Mouse (Mus musculus) adrenal gland (tissue): Measurements from ENCODE around the gene Deup1.

Experiments
- intact Hi-C: fragments of 180-260 bp; cut with DNase I; formaldehyde crosslinking; loops from one replicate; pipeline ENCODE4 v1.15.1; 2025

Deup1 gene

DNA sequence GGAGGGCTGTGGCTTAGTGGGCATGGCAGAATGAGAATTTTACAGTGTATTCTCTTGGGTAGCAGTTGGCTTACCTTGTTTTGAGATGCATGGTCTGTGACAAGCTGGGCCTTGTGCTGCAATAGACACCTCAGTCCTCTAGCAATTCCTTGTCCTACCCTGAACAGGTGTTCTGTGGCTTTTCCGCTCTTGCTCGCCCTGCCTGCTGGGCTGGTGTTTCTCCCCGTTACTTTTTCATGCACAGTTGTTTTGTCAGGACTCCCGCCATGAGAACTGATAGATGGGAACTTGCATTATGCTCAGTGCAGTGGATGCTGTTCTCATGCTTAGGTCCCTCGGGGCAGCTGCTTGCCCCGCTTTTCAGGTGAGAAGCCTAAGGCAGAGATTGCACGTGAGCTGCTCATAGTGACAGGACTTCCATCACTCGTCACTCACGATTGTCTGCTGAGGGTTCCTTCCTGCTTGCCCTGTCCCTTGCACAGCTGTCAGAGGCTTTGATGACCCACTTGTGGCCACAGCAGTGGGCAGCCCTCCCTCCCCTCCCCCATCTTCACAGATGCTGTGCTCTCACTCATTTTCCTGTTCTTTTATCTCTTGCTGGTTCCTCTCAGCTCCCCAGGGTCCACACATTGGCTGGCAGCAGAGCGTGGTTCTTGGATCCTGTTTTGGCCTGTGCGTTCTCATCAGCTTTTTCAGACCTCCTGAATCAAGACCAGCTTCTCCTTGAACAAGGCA is 94.2 kb downstream of the Deup1 start:
- intact Hi-C loops, result no loop called here

GRCm38 (mm10) chr9:15531204-15531603 is 96.5 kb downstream of the Deup1 start:
- intact Hi-C loops, result no loop called here

DNA sequence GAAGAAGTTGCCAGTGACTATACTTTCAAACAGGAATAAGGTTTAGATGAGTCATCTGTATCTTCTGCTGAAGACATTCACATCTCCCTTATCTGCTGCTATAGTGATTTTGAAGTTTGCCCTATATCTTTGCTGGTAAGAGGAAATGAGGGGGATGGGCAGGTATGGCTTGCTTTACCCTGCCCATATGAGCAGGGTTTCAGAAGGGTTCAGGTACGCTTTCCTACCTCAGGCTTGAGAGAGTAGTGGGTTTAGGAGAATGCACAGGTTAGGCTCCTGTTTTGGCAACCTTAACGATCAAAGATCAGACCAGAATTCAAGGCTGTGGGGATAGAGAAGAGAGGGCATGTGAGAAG is 97.8 kb downstream of the Deup1 start:
- intact Hi-C loops, result no loop called here

- intact Hi-C loops, result no loop called here
Measured at GRCm38 (mm10) chr9:15529275-15529964, 98.3 kb downstream of the Deup1 start.

DNA sequence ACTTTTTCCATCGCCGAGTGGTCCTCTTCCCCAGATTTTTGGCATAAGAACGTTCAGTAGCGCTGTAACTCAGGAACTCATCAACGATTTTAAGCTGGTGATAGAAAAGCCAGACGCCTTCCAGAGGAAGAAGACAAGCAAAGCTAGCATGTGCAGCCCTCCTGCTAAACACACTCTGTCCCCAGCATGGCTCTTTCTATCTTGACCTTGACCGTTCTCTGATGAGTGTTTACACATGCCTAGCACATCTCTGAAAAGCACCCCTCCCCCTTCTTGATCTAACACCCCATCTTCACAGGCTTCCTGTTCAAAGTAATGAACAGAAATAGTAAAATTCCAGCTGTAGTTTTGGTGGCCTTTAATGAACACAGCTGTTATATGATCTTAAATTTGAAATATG is 99.4 kb downstream of the Deup1 start:
- intact Hi-C loops, result no loop called here

DNA sequence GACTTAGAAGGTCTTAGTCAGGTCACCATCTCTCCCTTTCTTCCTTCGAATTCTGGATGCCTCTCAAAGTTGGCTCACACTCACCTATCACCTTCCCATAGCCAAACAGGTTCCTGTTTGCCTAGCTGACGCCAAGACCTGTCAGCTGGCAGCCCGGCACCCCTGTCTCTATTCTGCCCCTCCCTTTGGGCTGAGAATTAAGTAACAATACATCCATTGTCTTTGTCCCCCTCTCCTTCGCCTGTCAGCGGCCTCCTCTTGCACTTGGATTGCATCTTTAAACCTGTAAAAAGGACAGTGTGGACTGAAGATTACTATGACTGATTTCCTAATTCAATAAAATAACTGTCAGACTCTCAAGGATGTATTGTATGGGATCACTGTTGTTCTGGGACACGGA is 99.9 kb downstream of the Deup1 start:
- intact Hi-C loops, result no loop called here

- intact Hi-C loops, result no loop called here
Measured at GRCm38 (mm10) chr9:15526539-15526938, 101.2 kb downstream of the Deup1 start.

- intact Hi-C loops, result no loop called here
Measured at GRCm38 (mm10) chr9:15525246-15525645, 102.5 kb downstream of the Deup1 start.

- intact Hi-C loops, result no loop called here
Measured at GRCm38 (mm10) chr9:15523646-15524045, 104.1 kb downstream of the Deup1 start.

DNA sequence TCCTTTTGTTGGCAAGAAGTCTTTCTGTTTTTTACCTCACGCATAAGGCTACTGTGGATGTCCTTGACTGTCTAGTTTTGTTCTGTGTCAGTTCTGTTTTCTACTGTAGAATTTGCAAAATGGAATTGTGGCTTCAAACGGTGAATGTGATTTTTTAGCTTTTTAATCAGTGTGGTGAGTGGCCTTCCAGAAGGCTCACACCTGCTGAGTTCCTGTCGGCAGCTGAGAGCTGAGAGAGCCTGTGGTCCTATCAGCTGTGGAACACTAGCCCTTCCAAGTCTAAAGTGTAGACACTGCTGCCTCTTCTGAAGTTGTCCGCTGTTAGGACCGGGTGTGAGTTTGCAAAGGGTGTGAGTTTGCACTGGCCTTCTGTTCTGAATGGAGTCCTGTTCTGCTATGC is 104.8 kb downstream of the Deup1 start:
- intact Hi-C loops, result no loop called here

GRCm38 (mm10) chr9:15522348-15522747 is 105.4 kb downstream of the Deup1 start:
- intact Hi-C loops, result no loop called here

DNA sequence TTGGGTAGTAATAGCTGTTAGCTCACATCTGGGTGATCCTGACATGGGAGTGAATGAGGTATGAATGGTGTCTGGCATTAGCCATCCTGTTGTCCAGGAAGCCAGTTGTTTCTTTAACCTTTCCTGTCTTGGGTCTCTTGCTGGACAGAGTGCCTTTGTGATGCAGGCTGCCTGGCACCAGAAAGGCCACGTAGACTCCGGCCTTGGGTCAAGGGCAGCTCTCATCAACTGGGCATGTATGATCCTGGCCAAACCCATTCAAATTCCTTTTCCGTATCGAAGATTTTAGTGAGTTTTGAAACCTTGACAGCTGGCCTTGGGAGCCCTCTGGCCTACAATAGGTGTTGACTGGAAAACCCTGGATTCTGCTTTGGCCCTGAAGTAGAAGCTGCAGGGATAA is 109.8 kb downstream of the Deup1 start:
- intact Hi-C loops, result no loop called here

DNA sequence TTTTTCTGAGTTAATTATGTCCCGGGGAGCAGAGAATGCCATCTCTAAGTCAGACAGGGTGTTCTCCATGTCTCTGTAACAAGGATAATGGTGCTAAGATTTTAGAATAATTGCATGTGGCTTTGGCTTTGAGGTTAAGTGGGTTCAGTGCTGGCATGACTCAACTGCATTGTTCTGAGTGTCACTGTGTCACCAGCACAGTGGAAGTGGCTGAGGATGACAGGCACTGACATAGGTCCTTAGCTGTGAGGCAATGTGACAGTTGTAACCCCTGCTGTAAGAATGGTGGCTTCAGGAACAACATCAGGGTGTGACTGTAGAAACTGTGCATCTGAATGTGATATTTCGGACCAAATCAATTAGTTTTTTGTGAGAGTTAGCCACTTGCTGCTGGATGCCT is 111.7 kb downstream of the Deup1 start:
- intact Hi-C loops, result no loop called here

GRCm38 (mm10) chr9:15512918-15513317 is 114.8 kb downstream of the Deup1 start:
- intact Hi-C loops, result no loop called here

DNA sequence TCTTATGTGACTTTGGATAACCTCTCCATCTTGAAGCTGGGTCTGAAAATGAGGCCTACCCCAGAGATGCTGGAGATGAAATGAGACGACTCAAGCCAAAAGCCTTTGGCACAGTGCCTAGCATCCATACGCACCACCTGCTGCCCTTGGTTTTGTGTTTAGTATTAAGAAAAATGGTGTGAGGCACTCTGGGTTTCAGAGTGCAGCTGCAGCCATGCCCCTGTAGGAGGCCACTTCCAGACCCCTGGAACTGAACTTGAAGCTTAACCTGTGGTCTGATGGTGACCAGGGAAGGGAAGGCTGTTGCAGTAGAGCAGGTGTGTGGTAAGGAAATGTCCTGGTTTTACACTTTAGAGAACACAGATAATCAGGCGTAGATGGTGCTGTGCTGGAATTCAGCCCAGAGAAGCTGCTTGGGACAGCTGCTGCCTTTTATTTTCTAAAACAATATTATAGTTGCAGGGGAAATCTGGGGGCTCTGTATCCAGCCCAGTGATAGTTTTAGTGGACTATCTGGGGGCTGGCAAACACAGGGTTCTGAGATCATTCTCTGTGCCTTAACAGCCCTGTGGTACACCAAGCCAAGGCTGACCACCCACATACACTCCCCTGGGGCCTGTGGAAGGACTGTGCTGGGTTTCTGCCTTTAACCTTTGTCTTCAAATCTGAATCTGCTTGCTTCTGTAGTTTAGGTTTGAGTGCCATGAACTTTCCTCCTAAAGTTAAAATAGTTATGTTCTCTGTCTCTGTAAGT is 117.0 kb downstream of the Deup1 start:
- intact Hi-C loops, result no loop called here
